Mouse (Mus musculus) liver, embryonic 11.5 days (tissue): ENCODE data around the gene Gm11037. TPM values are rescaled to one million over a fixed set of nuclear protein-coding genes. Genes with fewer than 3 reads are reported as not detected.
A peak's percentile ranks its signal among the peaks of the same experiment; 100 is the strongest.

Experiments
- ATAC-seq: fragments of 200-750 bp; cut with Nextera tagmentation; replicated peaks from 2 replicates; pipeline ENCODE4 v1.8.0; 2017; ENCODE audit warnings: moderate number of reproducible peaks, mild to moderate bottlenecking, moderate TSS enrichment, moderate library complexity; ENCODE audit not compliant: low FRiP score
- DNase-seq: peaks from one replicate; pipeline ENCODE4 v3.0.0-alpha.2; 2017; ENCODE audit warnings: low spot score
- H3K27ac ChIP-seq: fragments of 300-500 bp; sonication (generic); 2 replicates; pipeline ENCODE4 v1.5.1; 2014; ENCODE audit warnings: mild to moderate bottlenecking, low read depth, low read length, control low read depth
- H3K27me3 ChIP-seq: fragments of 300-500 bp; sonication (generic); replicated peaks from 2 replicates; pipeline ENCODE4 v1.6.1; 2014; ENCODE audit warnings: low read length, mixed read lengths; ENCODE audit not compliant: control insufficient read depth, insufficient read depth
- H3K36me3 ChIP-seq: fragments of 300-500 bp; sonication (generic); 2 replicates; pipeline ENCODE4 v1.6.1; 2014; ENCODE audit warnings: mild to moderate bottlenecking, low read length, moderate library complexity, mixed read lengths; ENCODE audit not compliant: control insufficient read depth, insufficient read depth
- H3K4me1 ChIP-seq: fragments of 300-500 bp; sonication (generic); replicated peaks from 2 replicates; pipeline ENCODE4 v1.6.1; 2014; ENCODE audit warnings: low read length, mixed read lengths; ENCODE audit not compliant: control insufficient read depth, insufficient read depth
- H3K4me2 ChIP-seq: fragments of 300-500 bp; sonication (generic); 2 replicates; pipeline ENCODE4 v1.6.1; 2014; ENCODE audit warnings: mild to moderate bottlenecking, control low read depth, moderate library complexity
- H3K4me3 ChIP-seq: fragments of 300-500 bp; sonication (generic); 2 replicates; pipeline ENCODE4 v1.5.1; 2014; ENCODE audit warnings: low read depth, low read length, control low read depth
- H3K9ac ChIP-seq: fragments of 300-500 bp; sonication (generic); 2 replicates; pipeline ENCODE4 v1.6.1; 2014; ENCODE audit warnings: low read depth, low read length, control low read depth
- H3K9me3 ChIP-seq: fragments of 300-500 bp; sonication (generic); 2 replicates; pipeline ENCODE4 v1.6.1; 2016; ENCODE audit warnings: low read length, inconsistent platforms, mixed read lengths; ENCODE audit not compliant: control insufficient read depth
- WGBS: fragments of 180-500 bp; shearing (Covaris S2); extraction: QIAGEN DNeasy Blood & Tissue Kit; methylation state at CpG from one replicate; pipeline ENCODE4 v1.1.7; 2014; 5-methylcytosine and 5-hydroxymethylcytosine counted together
- polyA plus RNA-seq: library from polyadenylated mRNA; unstranded; fragments of >200 nt; fragmentation: Nextera tagmentation; extraction: Ambion mirVana; gene quantifications from 2 replicates; pipeline ENCODE4 v1.2.1, GENCODE M21; 2014

The Gm11037 gene
- polyA plus RNA-seq, 1 experiment from 2014 or later, result not detected

DNA sequence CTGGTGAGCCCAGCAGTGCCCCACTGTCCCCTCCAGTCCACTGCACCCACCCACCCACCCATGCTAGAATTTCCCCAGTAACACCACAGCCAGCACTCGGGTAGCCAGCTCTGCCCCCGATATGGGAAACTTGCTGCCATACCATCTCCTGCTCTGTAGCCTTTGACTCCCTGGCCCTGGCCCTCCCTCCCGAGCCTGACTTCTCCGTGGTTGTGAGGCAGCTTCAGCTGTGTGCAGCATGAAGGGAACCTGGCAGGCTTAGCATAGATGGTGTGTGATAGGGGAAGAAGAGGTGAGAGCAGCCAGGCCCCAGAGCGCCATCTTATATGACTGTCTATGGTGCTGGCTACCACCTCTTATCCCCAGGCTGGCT lies 7.2 kb downstream of the Gm11037 start:
- H3K27ac ChIP-seq, result 0 out of 2 replicates have a peak overlapping the region, but pooled peaks have one; percentile 48
- 65% methylated on average over 5 of the region's 5 CpGs for WGBS
- ATAC-seq (no peak), DNase-seq (no peak)
- peaks cover 23% of the 10 kb centered on the region; the same call in 1 of the 2 replicates for H3K36me3 ChIP-seq
- peaks cover 33% of the 10 kb centered on the region for H3K4me1 ChIP-seq
- no peaks in the 10 kb centered on the region for H3K9me3 ChIP-seq
- H3K27me3 ChIP-seq, result no peaks in the 10 kb centered on the region
- H3K4me3 ChIP-seq, result no peak overlapping the region
- H3K9ac ChIP-seq, result no peak overlapping the region
- H3K4me2 ChIP-seq, result no peak overlapping the region

DNA sequence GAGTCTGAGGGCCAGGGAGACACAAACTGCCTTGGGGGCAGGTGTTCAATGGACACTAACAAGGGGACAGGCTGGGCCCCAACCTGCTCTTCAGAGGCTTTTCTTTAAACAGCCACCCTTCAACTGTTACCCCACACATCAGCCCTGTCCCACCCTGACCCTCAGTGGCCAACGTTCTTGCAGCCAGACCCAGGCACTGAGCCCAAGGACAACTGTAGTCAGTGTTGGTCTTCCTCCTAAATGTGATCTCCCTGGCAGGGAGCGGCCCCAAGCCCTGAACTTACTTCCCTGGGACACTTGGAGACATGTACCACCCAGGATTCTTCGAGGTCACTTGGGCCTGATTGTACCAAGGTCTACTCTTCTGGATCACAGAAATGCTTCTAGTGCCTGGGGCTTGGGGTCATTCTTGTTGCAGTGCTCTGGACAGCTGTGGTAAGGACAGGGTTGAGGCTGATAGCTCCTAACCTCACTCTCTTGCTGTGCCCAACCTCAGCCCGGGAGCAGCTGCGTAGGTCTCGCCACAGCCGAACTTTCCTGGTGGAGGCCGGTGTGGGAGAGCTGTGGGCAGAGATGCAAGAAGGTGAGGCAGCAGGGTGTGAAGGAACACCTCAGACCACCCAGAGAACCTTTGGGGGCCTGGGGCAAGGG lies 8.2 kb downstream of the Gm11037 start:
- Histone ChIP-seq H3K36me3 (peaks cover 26% of the 10 kb centered on the region), H3K27me3 (no peaks in the 10 kb centered on the region), H3K4me3 (no peak overlapping the region), H3K4me1 (peaks cover 25% of the 10 kb centered on the region), H3K9ac (no peak overlapping the region), H3K27ac (no peak overlapping the region), H3K4me2 (no peak overlapping the region), H3K9me3 (no peaks in the 10 kb centered on the region)
- no peak for DNase-seq
- WGBS, result 92% methylated on average over 8 of the region's 8 CpGs
- no peak for ATAC-seq

DNA sequence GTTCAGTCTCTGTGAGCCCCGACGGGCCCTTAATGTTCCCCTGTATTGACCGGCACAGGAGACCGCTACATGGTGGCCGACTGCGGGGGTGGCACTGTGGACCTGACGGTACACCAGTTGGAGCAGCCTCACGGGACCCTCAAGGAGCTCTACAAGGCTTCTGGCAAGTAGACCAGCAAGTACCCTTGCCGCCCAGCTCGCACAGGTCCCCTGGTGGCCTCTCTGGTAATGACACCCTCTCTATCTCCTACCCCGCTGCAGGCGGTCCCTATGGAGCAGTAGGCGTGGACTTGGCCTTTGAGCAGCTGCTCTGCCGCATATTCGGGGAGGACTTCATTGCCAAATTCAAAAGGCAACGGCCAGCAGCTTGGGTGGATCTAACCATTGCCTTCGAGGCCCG lies 9.3 kb downstream of the Gm11037 start:
- WGBS, result 25% methylated on average over 18 of the region's 18 CpGs
- H3K4me1 ChIP-seq, result peaks cover 24% of the 10 kb centered on the region

DNA sequence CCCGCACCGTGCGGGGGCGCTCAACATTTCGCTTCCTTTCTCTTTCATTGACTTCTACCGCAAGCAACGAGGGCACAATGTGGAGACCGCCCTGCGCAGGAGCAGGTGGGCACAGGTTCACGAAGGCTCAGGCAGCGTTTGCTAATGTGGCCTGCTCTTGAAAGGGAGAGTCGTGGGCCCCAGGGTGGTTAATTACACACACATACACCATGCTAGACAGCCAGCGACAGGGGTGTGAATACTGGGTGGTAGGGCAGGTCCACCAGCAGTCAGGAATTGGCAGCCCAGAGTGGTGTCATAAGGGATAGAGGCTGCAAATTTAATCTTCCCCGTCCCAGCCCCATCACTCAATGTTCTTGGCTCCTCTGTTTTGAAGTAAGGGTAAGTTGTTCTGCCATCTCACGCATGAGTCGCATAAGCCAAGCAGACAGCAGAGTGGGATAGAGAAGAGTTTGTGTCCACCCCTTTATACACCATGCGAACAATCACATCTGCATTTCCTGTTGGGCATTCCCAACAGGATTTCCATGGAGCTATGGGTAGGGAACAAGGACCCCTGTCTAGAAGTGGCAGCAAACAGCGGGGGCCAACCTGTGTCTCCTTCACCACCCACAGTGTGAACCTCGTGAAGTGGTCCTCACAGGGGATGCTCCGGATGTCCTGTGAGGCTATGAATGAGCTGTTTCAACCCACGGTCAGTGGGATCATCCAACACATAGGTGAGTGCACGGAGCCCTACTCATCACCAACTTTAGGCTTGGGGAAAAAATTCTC lies 9.9 kb downstream of the Gm11037 start:
- Histone ChIP-seq H3K4me2 (peak overlapping the region; percentile 46), H3K9me3 (no peaks in the 10 kb centered on the region)
- 74% methylated on average over 22 of the region's 22 CpGs for WGBS

More for the DNA sequence above, 9.3 kb downstream of the Gm11037 start:
- ATAC-seq (peak; percentile 81), DNase-seq (peak; percentile 83)
- Histone ChIP-seq H3K9ac (no peak overlapping the region), H3K4me3 (no peak overlapping the region), H3K27ac (0 out of 2 replicates have a peak overlapping the region, but pooled peaks have one; percentile 21), H3K36me3 (peaks cover 38% of the 10 kb centered on the region), H3K27me3 (no peaks in the 10 kb centered on the region), H3K9me3 (no peaks in the 10 kb centered on the region), H3K4me2 (peak overlapping the region; percentile 46)

DNA sequence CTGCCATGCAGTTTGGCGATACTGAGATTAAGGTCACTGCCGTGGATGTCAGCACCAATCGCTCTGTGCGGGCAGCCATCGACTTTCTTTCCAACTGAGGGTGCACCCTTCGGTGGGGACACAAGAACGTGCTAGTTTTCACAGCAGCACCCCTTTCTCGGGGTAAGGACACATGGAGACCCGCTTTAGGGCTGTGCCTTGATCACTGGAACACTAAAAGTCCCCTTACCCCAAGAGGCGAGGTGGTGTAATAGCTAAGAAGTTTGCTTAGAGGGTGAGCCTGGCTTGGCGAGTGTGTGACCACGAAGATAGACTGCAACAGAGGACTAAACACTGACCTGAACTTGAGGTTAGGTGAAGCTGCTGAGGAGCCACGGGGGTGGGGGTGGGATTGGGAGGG lies 11.8 kb downstream of the Gm11037 start:
- no peaks in the 10 kb centered on the region for H3K27me3 ChIP-seq
- WGBS, result 69% methylated on average over 13 of the region's 13 CpGs
- peaks cover 20% of the 10 kb centered on the region for H3K4me1 ChIP-seq
- H3K9ac ChIP-seq, result no peak overlapping the region
- no peaks in the 10 kb centered on the region for H3K9me3 ChIP-seq
- ATAC-seq, result no peak
- no peak overlapping the region for H3K4me2 ChIP-seq
- no peak overlapping the region for H3K27ac ChIP-seq
- H3K36me3 ChIP-seq, result peaks cover 37% of the 10 kb centered on the region
- H3K4me3 ChIP-seq, result no peak overlapping the region
- no peak for DNase-seq

More for the DNA sequence above, 9.9 kb downstream of the Gm11037 start:
- H3K9ac ChIP-seq, result no peak overlapping the region
- peaks cover 39% of the 10 kb centered on the region for H3K36me3 ChIP-seq
- H3K4me3 ChIP-seq, result no peak overlapping the region
- ATAC-seq (0 out of 2 replicates have a peak, but pooled peaks have one; percentile 16), DNase-seq (no peak)
- no peak overlapping the region for H3K27ac ChIP-seq
- no peaks in the 10 kb centered on the region for H3K27me3 ChIP-seq
- peaks cover 24% of the 10 kb centered on the region for H3K4me1 ChIP-seq

DNA sequence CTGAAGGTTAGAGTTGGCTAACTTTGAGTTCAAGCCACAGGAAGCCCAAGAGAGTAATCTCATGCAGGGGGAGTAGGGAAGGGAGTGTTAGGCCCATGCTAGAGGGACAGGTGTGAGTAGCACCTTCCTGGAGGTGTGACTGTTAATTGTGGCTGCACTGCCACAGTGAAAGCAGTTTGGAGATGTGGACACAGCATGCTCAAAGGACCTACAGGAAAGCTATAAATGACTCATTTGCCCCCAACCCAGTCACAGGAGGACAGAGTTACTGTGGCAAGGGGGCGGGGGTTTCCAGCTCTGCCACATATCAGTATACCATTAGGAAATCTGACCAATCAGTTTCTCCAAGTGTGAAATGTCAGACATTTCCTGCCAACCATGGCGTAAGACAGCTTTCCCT lies 12.2 kb downstream of the Gm11037 start:
- Histone ChIP-seq H3K9ac (no peak overlapping the region), H3K4me2 (no peak overlapping the region), H3K4me3 (no peak overlapping the region), H3K4me1 (peaks cover 20% of the 10 kb centered on the region), H3K27me3 (no peaks in the 10 kb centered on the region), H3K27ac (no peak overlapping the region), H3K9me3 (no peaks in the 10 kb centered on the region), H3K36me3 (peaks cover 39% of the 10 kb centered on the region)
- 83% methylated on average over 2 of the region's 2 CpGs for WGBS
- no peak for ATAC-seq
- DNase-seq, result no peak

DNA sequence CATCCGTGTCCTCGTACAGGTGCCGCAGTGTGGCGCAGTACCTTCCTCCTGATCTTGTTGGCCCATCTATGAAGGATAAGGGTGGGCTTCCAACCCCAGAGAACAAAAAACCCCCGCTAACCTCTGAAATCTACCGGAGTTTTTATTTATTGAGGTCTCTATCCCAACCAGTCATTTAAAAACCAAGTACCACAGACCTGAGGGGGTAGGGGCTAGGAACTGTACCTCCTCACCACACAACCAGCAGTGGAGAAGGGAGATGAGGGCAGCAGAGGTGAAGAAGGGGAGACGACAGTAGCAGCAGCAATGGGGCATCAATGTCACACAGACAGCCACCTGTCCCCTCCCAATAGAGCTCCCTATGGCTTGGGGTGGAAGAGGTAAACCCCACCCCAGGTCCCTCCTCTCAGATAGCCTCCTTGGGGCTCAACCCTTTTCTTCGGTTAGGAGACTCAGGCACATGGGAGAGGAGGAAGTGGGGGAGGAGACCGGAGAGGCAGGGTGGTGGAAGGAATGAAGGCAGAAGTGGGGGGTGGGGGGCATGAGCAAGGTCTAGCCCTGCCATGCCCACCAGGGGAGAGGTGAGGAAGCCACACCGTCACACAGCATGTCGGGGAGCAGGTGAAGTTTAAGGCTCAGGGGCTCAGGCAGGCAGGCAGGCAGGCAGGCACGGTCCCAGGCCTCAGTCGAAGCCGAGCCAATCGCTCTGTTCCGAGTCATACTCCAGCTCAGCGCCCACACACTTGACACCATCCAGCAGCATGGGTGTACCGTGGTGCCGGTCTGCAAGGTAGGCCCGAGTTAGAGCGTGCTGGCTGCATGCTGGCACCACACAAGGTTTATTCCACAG lies 13.1 kb downstream of the Gm11037 start:
- H3K9ac ChIP-seq, result no peak overlapping the region
- peaks cover 17% of the 10 kb centered on the region for H3K4me1 ChIP-seq
- H3K27ac ChIP-seq, result no peak overlapping the region
- DNase-seq (no peak), ATAC-seq (no peak)
- no peak overlapping the region for H3K4me2 ChIP-seq
- WGBS, result 80% methylated on average over 21 of the region's 21 CpGs
- no peak overlapping the region for H3K4me3 ChIP-seq
- no peaks in the 10 kb centered on the region for H3K27me3 ChIP-seq
- no peaks in the 10 kb centered on the region for H3K9me3 ChIP-seq
- H3K36me3 ChIP-seq, result peaks cover 39% of the 10 kb centered on the region

DNA sequence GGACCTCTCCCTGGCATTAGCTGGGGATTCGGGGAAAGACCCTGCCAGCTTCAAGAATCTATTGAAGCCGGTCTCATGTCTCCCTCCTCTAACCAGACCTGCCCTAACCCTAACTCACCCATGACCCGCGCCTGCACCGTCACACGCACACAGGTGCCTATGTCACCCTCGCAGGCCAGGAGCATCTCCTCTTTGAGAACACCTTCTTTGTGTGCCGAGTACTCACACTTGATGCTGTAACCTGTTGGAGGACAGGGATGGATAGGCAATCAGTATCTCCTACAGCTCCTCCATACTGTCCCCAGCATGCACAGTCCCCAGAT lies 13.7 kb downstream of the Gm11037 start:
- Histone ChIP-seq H3K4me1 (peaks cover 15% of the 10 kb centered on the region), H3K27me3 (no peaks in the 10 kb centered on the region), H3K9ac (no peak overlapping the region), H3K4me2 (no peak overlapping the region), H3K4me3 (no peak overlapping the region), H3K9me3 (no peaks in the 10 kb centered on the region), H3K27ac (no peak overlapping the region), H3K36me3 (peaks cover 39% of the 10 kb centered on the region)
- DNase-seq (no peak), ATAC-seq (no peak)
- WGBS, result 94% methylated on average over 8 of the region's 8 CpGs
